Mouse (Mus musculus) heart, postnatal 0 days (tissue): ENCODE measurements at regions not wholly inside any gene's neighbourhood (a gene's known extent, or its start where the extent isn't known, plus 50 kb on each side); places are given as distances from the start of the nearest gene placed in this dataset.

Experiments used
- ATAC-seq: fragments of 200-750 bp; cut with Nextera tagmentation; 2 replicates; pipeline ENCODE4 v1.8.0; 2017; ENCODE audit warnings: low read depth, moderate number of reproducible peaks, moderate library complexity; ENCODE audit not compliant: insufficient read depth
- DNase-seq: peaks from one replicate; pipeline ENCODE4 v3.0.0-alpha.2; 2016; ENCODE audit warnings: low spot score
- H3K27ac ChIP-seq: fragments of 300-500 bp; sonication (generic); 2 replicates; pipeline ENCODE4 v1.5.1; 2014; ENCODE audit warnings: low read depth, mild to moderate bottlenecking
- H3K27me3 ChIP-seq: fragments of 300-500 bp; sonication (generic); 2 replicates; pipeline ENCODE4 v1.6.1; 2014; ENCODE audit warnings: low read length, mixed read lengths; ENCODE audit not compliant: control insufficient read depth, insufficient read depth
- H3K36me3 ChIP-seq: fragments of 300-500 bp; sonication (generic); replicated peaks from 2 replicates; pipeline ENCODE4 v1.6.1; 2014; ENCODE audit warnings: low read length, mixed read lengths; ENCODE audit not compliant: control insufficient read depth, insufficient read depth
- H3K4me1 ChIP-seq: fragments of 300-500 bp; sonication (generic); 2 replicates; pipeline ENCODE4 v1.6.1; 2014; ENCODE audit warnings: antibody characterized with exemption; ENCODE audit not compliant: control insufficient read depth, insufficient read depth
- H3K4me2 ChIP-seq: fragments of 300-500 bp; sonication (generic); 2 replicates; pipeline ENCODE4 v1.6.1; 2014; ENCODE audit warnings: low read depth, mild to moderate bottlenecking, low read length, moderate library complexity
- H3K4me3 ChIP-seq: fragments of 300-500 bp; sonication (generic); 2 replicates; pipeline ENCODE4 v1.5.1; 2014; ENCODE audit warnings: low read depth, low read length
- H3K9ac ChIP-seq: fragments of 300-500 bp; sonication (generic); replicated peaks from 2 replicates; pipeline ENCODE4 v1.6.1; 2014; ENCODE audit warnings: low read depth, low read length, mixed read lengths
- H3K9me3 ChIP-seq: fragments of 300-500 bp; sonication (generic); replicated peaks from 2 replicates; pipeline ENCODE4 v1.6.1; 2016; ENCODE audit warnings: low read length; ENCODE audit not compliant: control insufficient read depth
- CTCF ChIP-seq: IDR thresholded peaks from 2 replicates; pipeline ENCODE4 v1.5.1; 2016; ENCODE audit warnings: antibody characterized with exemption, control low read depth, low read depth
- EP300 ChIP-seq: IDR thresholded peaks from 2 replicates; pipeline ENCODE4 v1.6.1; 2016; ENCODE audit warnings: antibody characterized with exemption, low read depth
- WGBS: fragments of 180-500 bp; shearing (Covaris S2); extraction: QIAGEN DNeasy Blood & Tissue Kit; methylation state at CpG from one replicate; pipeline ENCODE4 v1.1.7; 2014; 5-methylcytosine and 5-hydroxymethylcytosine counted together

GRCm38 (mm10) chr9:84825768-84826167, 486.8 kb upstream of the Gm11114 start:
- ATAC-seq = no peak
- no peak for DNase-seq

GRCm38 (mm10) chr9:84828934-84829333, 483.6 kb upstream of the Gm11114 start:
- H3K4me1 ChIP-seq = no peaks in the 10 kb centered on the region
- H3K9me3 ChIP-seq = no peaks in the 10 kb centered on the region
- TF ChIP-seq EP300 (no peak), CTCF (no peak)
- H3K27ac ChIP-seq = no peak overlapping the region
- H3K36me3 ChIP-seq = no peaks in the 10 kb centered on the region
- ATAC-seq (no peak), DNase-seq (no peak)
- H3K4me3 ChIP-seq = no peak overlapping the region
- no peak overlapping the region for H3K9ac ChIP-seq
- H3K4me2 ChIP-seq = no peak overlapping the region
- H3K27me3 ChIP-seq = no peaks in the 10 kb centered on the region
- WGBS = 43% methylated on average over 5 of the region's 5 CpGs

More at GRCm38 (mm10) chr9:84825768-84826167, 486.8 kb upstream of the Gm11114 start:
- Histone ChIP-seq H3K27me3 (no peaks in the 10 kb centered on the region), H3K4me3 (no peak overlapping the region), H3K9ac (no peak overlapping the region), H3K4me2 (no peak overlapping the region), H3K9me3 (no peaks in the 10 kb centered on the region), H3K36me3 (no peaks in the 10 kb centered on the region), H3K27ac (no peak overlapping the region), H3K4me1 (no peaks in the 10 kb centered on the region)
- TF ChIP-seq CTCF (no peak), EP300 (no peak)

- H3K9me3 ChIP-seq = no peaks in the 10 kb centered on the region
- WGBS = 67% methylated on average over 2 of the region's 2 CpGs
- DNase-seq (no peak), ATAC-seq (no peak)
- H3K27me3 ChIP-seq = no peaks in the 10 kb centered on the region
- H3K36me3 ChIP-seq = no peaks in the 10 kb centered on the region
- TF ChIP-seq EP300 (no peak), CTCF (no peak)
- H3K9ac ChIP-seq = no peak overlapping the region
- H3K4me1 ChIP-seq = no peaks in the 10 kb centered on the region
- no peak overlapping the region for H3K4me2 ChIP-seq
- no peak overlapping the region for H3K27ac ChIP-seq
- no peak overlapping the region for H3K4me3 ChIP-seq
These were observed 481.9 kb upstream of the Gm11114 start for GRCm38 (mm10) chr9:84830639-84831038.

GRCm38 (mm10) chr9:84837498-84837897, 475.1 kb upstream of the Gm11114 start:
- WGBS = 81% methylated on average over 1 of the region's 1 CpGs
- no peak for ATAC-seq
- no peak for DNase-seq

GRCm38 (mm10) chr9:84844021-84844420, 468.6 kb upstream of the Gm11114 start:
- H3K9ac ChIP-seq = no peak overlapping the region
- H3K9me3 ChIP-seq = no peaks in the 10 kb centered on the region
- H3K4me3 ChIP-seq = no peak overlapping the region
- H3K27me3 ChIP-seq = no peaks in the 10 kb centered on the region
- no peaks in the 10 kb centered on the region for H3K36me3 ChIP-seq
- TF ChIP-seq CTCF = no peak
- no peak for TF ChIP-seq EP300
- no peaks in the 10 kb centered on the region for H3K4me1 ChIP-seq
- DNase-seq = no peak
- ATAC-seq = no peak
- no peak overlapping the region for H3K27ac ChIP-seq
- no peak overlapping the region for H3K4me2 ChIP-seq

More at GRCm38 (mm10) chr9:84837498-84837897, 475.1 kb upstream of the Gm11114 start:
- Histone ChIP-seq H3K4me1 (no peaks in the 10 kb centered on the region), H3K36me3 (no peaks in the 10 kb centered on the region), H3K4me2 (no peak overlapping the region), H3K27me3 (no peaks in the 10 kb centered on the region), H3K27ac (no peak overlapping the region), H3K9me3 (no peaks in the 10 kb centered on the region), H3K4me3 (no peak overlapping the region), H3K9ac (no peak overlapping the region)
- TF ChIP-seq CTCF = no peak
- no peak for TF ChIP-seq EP300

- no peak overlapping the region for H3K4me2 ChIP-seq
- H3K9me3 ChIP-seq = no peaks in the 10 kb centered on the region
- no peak for TF ChIP-seq CTCF
- no peak for TF ChIP-seq EP300
- H3K27ac ChIP-seq = no peak overlapping the region
- H3K4me3 ChIP-seq = no peak overlapping the region
- no peaks in the 10 kb centered on the region for H3K4me1 ChIP-seq
- no peaks in the 10 kb centered on the region for H3K36me3 ChIP-seq
- no peak overlapping the region for H3K9ac ChIP-seq
- no peaks in the 10 kb centered on the region for H3K27me3 ChIP-seq
- WGBS = 72% methylated on average over 6 of the region's 6 CpGs
- ATAC-seq (no peak), DNase-seq (no peak)
These were observed 451.0 kb upstream of the Gm11114 start for GRCm38 (mm10) chr9:84861600-84861999.
